Mouse (Mus musculus): ENCODE results near the gene Abraxas1. TPM values are rescaled to one million over a fixed set of nuclear protein-coding genes. Genes with fewer than 3 reads are reported as not detected.

The Abraxas1 gene
- polyA plus RNA-seq, 1 experiment = 0.44 TPM

DNA sequence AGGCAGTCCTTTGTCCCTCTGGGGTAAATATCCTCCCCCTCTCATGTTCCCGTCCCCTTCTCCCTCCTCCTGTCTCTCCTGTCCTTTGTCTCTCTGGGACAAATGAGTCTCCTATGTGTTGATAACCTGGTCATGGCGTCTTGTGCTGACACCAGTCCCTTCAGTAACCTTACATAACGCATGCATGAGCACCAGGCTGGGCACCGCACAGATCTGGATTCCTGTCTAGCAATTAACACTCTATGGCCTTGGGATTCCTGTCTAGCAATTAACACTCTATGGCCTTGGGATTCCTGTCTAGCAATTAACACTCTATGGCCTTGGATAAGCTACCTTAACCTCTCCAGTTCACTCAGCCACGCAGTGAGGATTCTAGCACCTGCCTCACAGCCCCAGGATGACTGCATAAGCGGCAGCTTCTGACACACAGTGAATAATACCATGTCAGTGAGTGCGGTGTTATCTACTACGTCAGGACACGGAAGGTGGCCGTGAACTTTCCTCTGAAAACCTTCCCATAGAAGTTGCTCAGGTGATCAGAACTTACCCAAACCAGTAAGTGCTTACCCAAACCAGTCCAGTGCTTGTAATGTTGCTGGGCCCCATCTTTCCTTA, 60.6 kb downstream of the Abraxas1 start:
- TF ChIP-seq GATA1 (IDR thresholded peaks at IDR 0.05; ENCODE audit: low read length) = no peak
- no peak for TF ChIP-seq TAL1 (IDR thresholded peaks at IDR 0.05; ENCODE audit: low read length)
- Histone ChIP-seq H3K4me1 (ENCODE audit: control insufficient read depth) (no peaks in the 10 kb centered on the region), H3K36me3 (ENCODE audit: control insufficient read depth) (peaks cover 53% of the 10 kb centered on the region), H3K27me3 (ENCODE audit: control insufficient read depth) (no peaks in the 10 kb centered on the region), H3K9me3 (ENCODE audit: control insufficient read depth, low read length) (peaks cover 4% of the 10 kb centered on the region), H3K4me3 (replicated peaks) (no peak overlapping the region)

DNA sequence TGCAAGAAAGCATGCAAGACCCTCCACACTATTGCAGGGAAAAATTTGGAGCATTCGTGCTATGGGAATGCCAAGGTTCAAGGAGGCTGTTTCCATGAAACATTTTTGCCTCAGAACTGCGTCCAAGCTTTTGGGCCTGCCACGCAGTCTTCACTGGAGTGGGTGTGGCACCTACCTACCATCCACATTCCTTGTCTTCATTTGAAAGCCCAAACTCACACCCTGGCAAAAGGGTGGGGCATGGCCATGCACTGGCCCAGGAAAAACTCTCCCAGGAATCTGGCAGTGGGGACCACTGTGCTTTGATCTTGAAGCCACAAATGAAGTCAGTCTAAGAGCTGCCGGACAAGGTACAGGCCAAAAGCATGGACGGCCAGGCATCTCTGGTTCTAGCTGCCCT, 62.6 kb downstream of the Abraxas1 start:
- H3K4me3 ChIP-seq (replicated peaks) = no peak overlapping the region

More for the DNA sequence above, 62.6 kb downstream of the Abraxas1 start:
- peaks cover 4% of the 10 kb centered on the region for H3K9me3 ChIP-seq (ENCODE audit: control insufficient read depth, low read length)
- H3K4me1 ChIP-seq (ENCODE audit: control insufficient read depth) = no peaks in the 10 kb centered on the region
- no peaks in the 10 kb centered on the region for H3K27me3 ChIP-seq (ENCODE audit: control insufficient read depth)
- H3K36me3 ChIP-seq (ENCODE audit: control insufficient read depth) = peaks cover 33% of the 10 kb centered on the region
- TF ChIP-seq TAL1 (IDR thresholded peaks at IDR 0.05; ENCODE audit: low read length) = no peak
- TF ChIP-seq GATA1 (IDR thresholded peaks at IDR 0.05; ENCODE audit: low read length) = no peak

Other genes starting within 250 kb of the Abraxas1 start
- 0.08 TPM in 1 of 2 replicates, not detected in the other for gene Plac8, start 248.7 kb downstream of the Abraxas1 start, polyA plus RNA-seq (2012)
- gene Coq2, start 145.8 kb downstream of the Abraxas1 start, polyA plus RNA-seq (2012) = 1.8 and 2.0 TPM in 2 replicates
- not detected in 2 replicates for gene Hpse, start 101.2 kb downstream of the Abraxas1 start, polyA plus RNA-seq (2012)
- 1.5 and 2.1 TPM in 2 replicates for gene Helq, start 22.4 kb downstream of the Abraxas1 start, polyA plus RNA-seq (2012)
- 1.7 and 2.3 TPM in 2 replicates for gene Mrps18c, start 22.3 kb downstream of the Abraxas1 start, polyA plus RNA-seq (2012)
- not detected in 2 replicates for gene Gpat3, start 24.7 kb upstream of the Abraxas1 start, polyA plus RNA-seq (2012)